Mouse (Mus musculus) spleen, postnatal 10 days (tissue): ENCODE data around the gene Fam78b.

Experiments used
- DNase-seq, 2 experiments: peaks; one replicate each; pipeline ENCODE4 v3.0.0; 2021 to 2022; ENCODE audit warnings: low spot score in 2 of 2

Fam78b gene

GRCm38 (mm10) chr1:167032046-167032648 is 30.9 kb downstream of the Fam78b start:
- no peak for DNase-seq

DNA sequence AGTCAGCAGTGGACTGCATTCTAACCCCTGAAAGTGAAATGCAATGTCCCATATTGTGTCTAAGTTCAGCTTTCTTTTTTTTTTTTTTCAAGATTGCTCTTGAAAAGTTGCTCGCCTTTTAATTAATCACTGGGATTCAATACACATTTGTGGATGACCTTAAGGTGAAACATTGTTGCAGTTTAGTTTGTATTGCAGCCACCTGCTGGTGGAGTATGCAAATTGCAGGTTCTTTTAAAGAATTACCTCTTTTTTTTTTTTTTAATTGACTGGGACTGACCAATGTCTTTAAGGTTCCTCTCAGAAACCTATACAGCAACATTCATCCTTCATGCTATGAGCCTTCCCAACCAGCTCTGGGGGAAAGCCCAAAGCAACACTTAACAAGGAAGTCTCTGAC is 33.2 kb downstream of the Fam78b start:
- DNase-seq = no peak

DNA sequence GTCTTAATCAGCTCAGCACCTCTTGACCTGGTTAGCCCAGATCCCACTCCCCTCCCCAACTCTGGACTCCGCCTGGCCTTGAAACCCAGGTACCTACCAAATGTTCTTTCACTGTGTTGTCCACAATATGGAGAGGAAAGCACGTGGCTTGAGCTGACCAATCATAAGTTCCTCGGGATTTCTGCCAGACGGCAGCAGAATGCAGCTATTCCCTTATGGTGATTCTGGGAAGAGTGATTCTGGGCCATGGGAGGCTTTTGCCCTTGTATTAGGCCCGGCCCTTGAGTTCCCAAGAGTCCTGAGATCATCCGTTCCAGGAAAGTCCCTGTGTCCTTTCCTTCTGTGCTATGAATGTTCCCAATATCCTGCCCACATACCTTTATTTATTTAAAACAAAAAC is 41.3 kb downstream of the Fam78b start:
- DNase-seq = no peak

DNA sequence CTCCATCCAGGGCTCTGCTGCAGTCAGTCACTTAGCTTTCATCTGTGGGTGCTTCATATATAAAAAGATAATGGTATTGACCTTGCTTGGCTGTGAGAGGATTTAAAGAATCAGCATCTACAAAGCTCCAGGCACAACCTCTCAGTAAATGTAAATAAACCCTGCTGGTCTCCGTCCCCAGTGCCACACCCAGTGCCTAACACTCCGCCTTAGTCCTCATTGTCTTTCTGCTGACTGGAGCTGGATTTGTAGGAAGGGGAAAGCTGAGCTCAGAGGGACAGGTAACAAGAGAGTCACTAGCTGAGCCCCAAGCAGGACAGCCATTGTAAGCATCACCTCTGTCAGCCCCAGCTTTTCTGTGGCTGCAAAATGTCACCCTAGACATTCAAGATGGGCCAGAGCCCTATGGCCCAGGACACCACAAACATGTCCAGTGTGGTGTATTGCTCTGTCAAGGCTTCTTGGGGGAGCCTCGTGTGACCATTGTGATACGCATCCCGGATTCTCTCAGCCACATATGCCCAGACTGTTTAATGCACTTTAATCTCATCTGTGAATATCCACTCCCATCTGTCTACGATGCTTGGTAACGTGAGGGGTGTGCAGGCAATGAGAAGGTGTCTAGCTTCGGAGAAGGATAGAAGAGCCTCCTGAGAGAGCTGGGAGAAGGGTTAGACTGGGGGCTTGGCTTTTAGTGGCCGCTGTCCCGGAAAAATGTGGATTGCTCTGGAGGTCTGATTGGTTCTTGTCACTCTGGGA is 45.1 kb downstream of the Fam78b start:
- DNase-seq = no peak

GRCm38 (mm10) chr1:167050859-167051258 is 49.6 kb downstream of the Fam78b start:
- DNase-seq = no peak

GRCm38 (mm10) chr1:167054029-167054428 is 52.8 kb downstream of the Fam78b start:
- no peak for DNase-seq

DNA sequence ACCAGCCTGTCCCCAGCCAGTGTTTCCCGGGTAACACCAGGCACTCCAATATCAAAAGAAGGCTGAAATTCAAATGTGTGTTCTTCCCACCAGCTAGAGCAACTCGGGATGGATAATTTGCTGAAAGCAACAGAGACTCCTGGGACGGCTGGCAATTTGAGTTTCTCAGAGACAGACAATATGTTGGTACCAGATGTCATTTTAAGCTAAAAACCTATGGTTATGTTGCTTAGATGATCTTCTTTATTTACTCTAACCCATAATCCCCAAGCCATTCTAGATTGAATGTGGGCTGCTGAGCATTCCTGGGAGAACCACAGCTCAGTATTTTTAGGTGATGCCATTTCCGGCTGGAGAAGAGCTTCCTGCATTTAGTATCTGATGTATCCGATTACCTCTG is 56.3 kb downstream of the Fam78b start:
- no peak for DNase-seq

DNA sequence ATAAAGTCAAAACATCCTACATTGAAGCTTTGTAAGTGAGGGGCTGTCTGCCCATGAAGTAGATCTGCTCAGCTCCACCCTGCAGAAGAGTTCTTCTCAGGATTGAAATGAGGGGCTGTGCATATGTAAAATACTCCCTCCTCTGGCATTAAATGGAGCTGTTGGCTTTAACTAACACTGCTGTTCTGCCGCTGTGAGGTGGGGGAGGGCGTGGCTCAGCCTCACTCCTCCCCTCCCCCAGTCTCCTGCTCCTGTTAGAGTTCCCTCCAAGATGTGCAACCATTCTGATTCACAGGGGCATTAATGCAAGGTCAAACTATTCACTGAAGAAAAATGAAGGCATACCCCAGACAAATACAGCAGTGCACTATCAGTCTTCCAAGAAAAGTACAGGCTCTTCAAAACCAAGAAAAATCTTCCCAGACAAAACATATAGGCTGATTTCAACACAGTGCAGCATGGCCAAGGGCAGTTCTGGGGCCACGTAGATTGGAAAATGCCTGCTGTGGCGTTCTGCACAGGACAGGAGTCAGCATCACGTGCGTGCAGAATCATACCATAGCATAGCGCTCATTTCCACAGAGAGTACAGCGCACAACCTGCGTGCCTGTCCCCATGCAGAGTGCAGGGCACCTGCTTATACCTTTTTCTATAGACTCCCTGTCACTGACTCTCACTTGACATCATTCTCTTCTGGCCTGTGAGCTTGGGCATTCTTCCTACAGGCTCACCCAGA is 58.5 kb downstream of the Fam78b start:
- no peak for DNase-seq

DNA sequence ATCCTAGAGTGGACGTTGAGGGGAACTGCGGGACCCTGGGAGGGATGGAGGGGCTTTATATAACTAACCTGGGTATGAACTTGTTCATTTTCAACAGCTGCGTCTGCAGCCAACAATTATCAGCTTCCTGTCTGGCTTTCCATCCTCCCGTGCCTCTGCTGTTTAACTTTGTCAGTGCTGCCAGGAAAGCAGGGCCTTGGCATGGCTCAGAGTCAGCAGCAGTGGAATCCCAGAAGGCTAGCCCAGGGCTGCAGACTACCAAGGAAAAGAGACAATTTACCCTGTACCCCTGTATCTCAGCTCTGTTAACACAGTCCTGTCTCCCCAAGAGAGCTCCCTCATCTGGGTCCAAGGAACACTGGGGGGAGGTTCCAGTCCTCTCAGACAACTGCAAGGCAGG is 62.8 kb downstream of the Fam78b start:
- no peak for DNase-seq

- DNase-seq = no peak
Observed at GRCm38 (mm10) chr1:167065541-167065940, 64.3 kb downstream of the Fam78b start.

GRCm38 (mm10) chr1:167065986-167066385 is 64.8 kb downstream of the Fam78b start:
- no peak for DNase-seq

DNA sequence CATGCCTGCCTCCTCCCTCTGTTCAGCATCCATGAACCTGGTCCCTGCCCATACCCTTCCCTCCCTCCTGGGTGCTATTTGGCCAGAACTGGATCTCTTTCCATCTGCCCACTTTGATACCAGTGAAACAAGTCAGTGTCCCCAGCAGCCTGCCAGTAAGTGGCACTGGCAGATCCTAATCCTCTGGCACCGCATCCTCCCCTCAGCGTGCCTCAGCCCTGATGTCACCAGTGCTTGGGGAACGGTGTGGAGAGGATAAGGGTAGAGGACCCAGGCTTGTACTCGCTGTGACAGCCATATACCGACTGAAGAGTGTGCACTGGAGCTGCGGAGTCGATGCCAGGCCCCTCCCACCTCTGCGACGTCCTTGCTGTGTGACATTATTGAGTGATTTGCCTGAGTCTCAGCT is 65.7 kb downstream of the Fam78b start:
- DNase-seq = no peak

DNA sequence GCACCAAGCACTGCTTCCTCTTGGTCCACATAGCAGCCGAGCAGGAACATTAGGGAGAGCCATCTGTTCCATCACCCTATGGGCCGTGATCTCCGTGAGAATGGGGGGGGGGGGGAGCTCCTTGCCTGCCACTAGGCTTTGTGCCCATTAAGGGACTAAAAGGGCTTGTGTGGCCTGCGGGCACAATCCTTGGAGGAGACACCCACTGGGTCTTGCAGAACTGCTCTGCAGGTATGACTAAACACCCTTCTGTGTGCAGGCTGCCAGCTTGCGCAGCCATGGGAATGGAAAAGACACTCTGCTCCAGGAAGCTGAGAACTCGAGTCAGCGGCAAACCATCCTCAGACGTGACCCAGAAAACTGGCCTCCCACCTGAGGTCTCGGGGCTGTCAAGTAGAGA is 68.5 kb downstream of the Fam78b start:
- no peak for DNase-seq

DNA sequence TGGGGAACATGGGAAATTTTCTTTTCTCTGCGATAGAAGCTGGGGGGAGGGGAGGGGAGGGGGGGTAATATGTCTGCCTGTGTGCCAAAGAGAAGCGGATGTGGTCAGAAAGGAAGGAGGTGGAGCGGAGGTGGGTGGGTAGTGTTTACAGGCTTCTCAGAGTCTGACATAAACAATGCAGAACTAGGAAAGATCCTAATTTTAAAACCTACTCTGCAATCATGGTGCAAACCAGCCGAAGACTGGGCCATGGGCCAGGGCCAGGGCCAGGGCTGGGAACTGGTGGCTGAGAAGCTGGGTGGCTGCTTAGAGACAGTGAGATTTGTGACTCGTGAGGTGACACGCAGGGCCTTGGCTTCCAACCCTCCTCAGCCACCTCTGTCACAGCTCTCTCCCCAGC is 69.1 kb downstream of the Fam78b start:
- no peak for DNase-seq

DNA sequence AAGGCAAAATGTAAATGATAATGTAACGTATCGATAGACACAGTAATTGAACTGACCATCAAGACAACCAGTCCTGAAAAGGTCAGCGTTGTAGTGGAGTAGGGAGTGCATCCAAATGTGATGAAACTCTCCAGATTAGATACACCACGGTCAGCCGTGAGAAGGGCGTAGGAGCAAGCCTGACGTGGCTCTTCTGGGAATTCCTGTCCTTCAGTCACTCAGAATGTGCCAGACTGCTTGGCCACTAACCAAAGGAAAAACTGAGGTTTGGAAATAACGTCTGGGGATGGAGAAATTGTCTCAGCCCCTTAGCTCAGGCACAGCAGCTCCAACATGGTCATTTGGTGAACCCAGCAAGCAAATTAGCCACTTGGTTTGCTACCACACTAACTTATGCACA is 74.5 kb downstream of the Fam78b start:
- no peak for DNase-seq

GRCm38 (mm10) chr1:167079476-167079875 is 78.3 kb downstream of the Fam78b start:
- DNase-seq = no peak

- DNase-seq = no peak
Observed at GRCm38 (mm10) chr1:167081946-167082345, 80.7 kb downstream of the Fam78b start.

GRCm38 (mm10) chr1:167082506-167083100 is 81.4 kb downstream of the Fam78b start:
- DNase-seq = no peak

DNA sequence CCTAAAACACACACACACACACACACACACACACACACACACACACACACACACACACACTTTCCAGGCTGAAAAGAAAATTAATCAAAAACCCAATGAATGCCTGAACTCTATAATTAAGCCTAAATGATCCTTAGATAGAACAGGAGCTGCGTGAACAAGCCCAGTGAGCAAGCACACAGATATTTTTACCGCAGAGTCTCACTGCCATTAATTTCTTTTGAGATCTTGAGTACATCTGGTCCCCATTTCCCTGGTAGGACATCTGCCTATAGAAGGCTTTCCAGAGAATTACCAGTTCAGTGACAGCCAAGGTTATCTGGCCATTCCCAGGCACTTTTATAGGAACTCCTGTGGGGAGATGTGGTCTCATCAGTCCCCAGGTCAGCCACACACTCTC is 82.0 kb downstream of the Fam78b start:
- no peak for DNase-seq

DNA sequence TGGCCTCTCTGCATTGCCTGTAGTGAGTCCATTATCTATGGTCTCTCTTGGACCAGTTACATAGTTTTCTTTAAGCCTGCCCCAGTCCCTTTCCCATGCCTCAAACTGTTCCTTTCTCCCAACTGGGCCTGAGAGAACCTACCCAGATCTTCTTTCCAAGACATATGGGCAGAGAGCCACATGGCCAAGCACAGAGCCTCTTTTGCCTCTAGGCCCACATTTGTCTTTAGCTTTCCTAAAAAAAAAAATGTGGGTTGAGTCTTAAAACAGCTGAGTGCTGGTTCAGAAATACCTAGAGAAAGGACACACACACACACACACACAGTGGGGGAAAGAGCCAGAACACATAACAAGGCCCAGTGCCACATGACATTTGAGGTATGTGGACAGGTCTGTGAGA is 83.1 kb downstream of the Fam78b start:
- no peak for DNase-seq

- no peak for DNase-seq
Observed at GRCm38 (mm10) chr1:167085461-167085860, 84.2 kb downstream of the Fam78b start.

GRCm38 (mm10) chr1:167090466-167090865 is 89.2 kb downstream of the Fam78b start:
- DNase-seq = no peak

DNA sequence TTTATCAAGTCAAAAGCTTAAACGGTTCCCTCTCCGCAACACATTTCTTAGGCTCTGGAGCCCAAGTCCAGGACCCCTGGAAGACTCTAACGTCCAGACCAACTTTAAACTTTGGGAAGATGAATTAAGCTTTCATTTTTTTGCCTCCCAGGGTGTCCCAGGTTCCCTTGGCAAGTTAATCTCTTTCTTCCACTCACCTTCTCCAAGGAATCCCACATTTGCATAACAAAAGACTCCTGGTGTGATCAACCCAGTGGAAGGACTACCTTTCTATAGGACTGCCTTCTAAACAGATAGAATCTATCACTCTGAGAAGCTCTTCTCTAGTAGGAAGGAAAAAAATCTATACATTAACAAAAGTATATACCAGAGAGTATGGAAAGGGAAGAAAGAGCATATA is 92.3 kb downstream of the Fam78b start:
- DNase-seq = no peak
